Mouse (Mus musculus) adrenal gland, postnatal 25 days (tissue): ENCODE results near the gene Ttc28. TPM values are rescaled to one million over a fixed set of nuclear protein-coding genes. Genes with fewer than 3 reads are reported as not detected.

ENCODE experiments used
- microRNA-seq, 2 experiments: library from miRNA; unstranded; fragments of <30 nt; microRNA quantifications; one replicate each; pipeline ENCODE4 v1.2.0; 2021
- total RNA-seq: library from RNA; stranded (reverse); gene quantifications from 2 replicates; pipeline ENCODE4 v1.2.3, GENCODE M21; 2021

Gene Ttc28
- total RNA-seq, 1 experiment from 2014 or later: 22.9 TPM

Small RNAs within 50 kb of the gene (microRNA-seq; reads per million reads assigned to microRNA genes)
- gene Mir701: 14.6 to 16.1 reads per million in 2 experiments

Other genes with a start within 250 kb of the Ttc28 start
- gene Noc4l, start 226.4 kb upstream of the Ttc28 start, total RNA-seq: 17.6 and 28.2 TPM in 2 replicates
- gene Ddx51, start 226.4 kb upstream of the Ttc28 start, total RNA-seq: 15.5 and 19.6 TPM in 2 replicates
- 64.8 and 96.4 TPM in 2 replicates for gene Ep400, start 109.1 kb upstream of the Ttc28 start, total RNA-seq
- 51.6 and 56.1 TPM in 2 replicates for gene Pus1, start 99.1 kb upstream of the Ttc28 start, total RNA-seq
- gene Ulk1, start 69.7 kb upstream of the Ttc28 start, total RNA-seq: 61.5 and 61.8 TPM in 2 replicates
- gene Hscb, start 40.0 kb upstream of the Ttc28 start, total RNA-seq: 16.9 and 17.8 TPM in 2 replicates
- gene Chek2, start 39.8 kb upstream of the Ttc28 start, total RNA-seq: 4.1 and 7.6 TPM in 2 replicates